Mouse (Mus musculus) gastrocnemius, adult 8-10 months (tissue): ENCODE data around the gene Minos1. TPM values are rescaled to one million over a fixed set of nuclear protein-coding genes. Genes with fewer than 3 reads are reported as not detected.
A peak's percentile ranks its signal among the peaks of the same experiment; 100 is the strongest.

Experiments
- DNase-seq, 2 experiments: peaks; one replicate each; pipeline ENCODE4 v3.0.0; 2022; ENCODE audit warnings: low spot score in 2 of 2
- total RNA-seq, 4 experiments: library from RNA; stranded (reverse); gene quantifications; 2 replicates each; pipeline ENCODE4 v1.2.4; 2022

Gene Minos1
- total RNA-seq, 4 experiments from 2014 or later, result 289 to 395 (median 341) TPM

- no peak for DNase-seq
These were observed 35.5 kb downstream of the Minos1 start for GRCm38 (mm10) chr4:139095406-139095805.

- DNase-seq, result no peak
These were observed 37.8 kb downstream of the Minos1 start for GRCm38 (mm10) chr4:139093196-139093530.

GRCm38 (mm10) chr4:139092356-139093195, 38.3 kb downstream of the Minos1 start, which contains the start of gene Nbl1:
Nbl1 (minus strand) TSS chr4:139092993.
- DNase-seq, result peak in 1 of 2 experiments; percentile 50

GRCm38 (mm10) chr4:139091478-139092355, 39.2 kb downstream of the Minos1 start:
- no peak for DNase-seq

- DNase-seq, result no peak
These were observed 39.8 kb downstream of the Minos1 start for GRCm38 (mm10) chr4:139091066-139091465.

GRCm38 (mm10) chr4:139090303-139090940, 40.5 kb downstream of the Minos1 start:
- no peak for DNase-seq

DNA sequence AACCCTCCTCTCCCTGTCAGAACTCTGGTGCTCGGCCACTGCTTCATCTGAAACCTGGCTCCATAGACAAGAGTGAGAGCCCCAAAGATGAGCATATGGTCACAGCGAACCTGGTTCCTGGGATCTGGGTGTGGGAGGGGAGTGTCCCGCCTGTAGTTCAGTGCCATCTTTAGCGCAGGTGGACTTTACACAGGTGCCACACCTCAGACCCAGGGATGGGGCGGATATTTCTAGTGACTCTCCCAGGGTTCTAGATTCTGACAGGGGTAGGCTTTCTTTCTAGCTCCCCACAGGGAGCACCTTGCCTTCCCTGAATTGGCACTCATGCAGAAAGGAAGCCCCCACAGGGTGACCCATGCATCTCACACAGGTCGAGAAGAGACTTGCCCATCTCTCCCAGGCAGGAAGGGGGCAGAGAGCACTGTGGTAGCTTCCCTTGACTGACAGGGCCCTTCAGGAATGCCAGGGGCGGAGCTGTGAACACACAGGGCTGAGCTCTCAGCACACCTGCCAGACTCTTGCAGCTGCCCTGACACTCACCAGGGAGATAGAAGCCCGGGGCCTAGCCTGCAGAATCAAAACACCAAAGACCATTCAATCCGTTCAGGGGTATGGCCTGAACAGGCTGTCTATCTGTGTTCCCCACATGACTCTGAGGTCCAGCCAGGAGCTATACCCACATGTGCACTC, 41.8 kb downstream of the Minos1 start:
- no peak for DNase-seq

DNA sequence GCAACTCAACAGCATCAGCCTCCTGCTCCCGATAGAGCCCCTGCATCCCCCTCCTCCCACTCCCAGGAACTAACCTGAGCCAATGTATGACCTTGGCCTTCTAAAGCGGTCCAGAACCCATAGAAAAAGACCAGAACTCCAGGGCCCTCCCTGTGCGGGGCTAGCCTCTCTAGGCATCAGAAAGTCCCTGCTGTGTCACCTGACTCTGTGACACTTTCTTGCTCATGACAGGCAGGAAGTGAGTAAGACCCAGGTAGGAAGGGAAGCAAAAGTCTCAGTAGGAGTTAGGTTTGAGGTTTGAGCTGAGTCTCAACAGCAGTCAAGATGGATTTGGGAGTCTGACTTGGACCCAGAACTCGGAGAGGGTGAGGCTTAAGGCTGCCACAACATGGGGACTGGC, 43.9 kb downstream of the Minos1 start:
- no peak for DNase-seq

GRCm38 (mm10) chr4:139086037-139086436, 44.9 kb downstream of the Minos1 start:
- peak; percentile 68 to 71 for DNase-seq

DNA sequence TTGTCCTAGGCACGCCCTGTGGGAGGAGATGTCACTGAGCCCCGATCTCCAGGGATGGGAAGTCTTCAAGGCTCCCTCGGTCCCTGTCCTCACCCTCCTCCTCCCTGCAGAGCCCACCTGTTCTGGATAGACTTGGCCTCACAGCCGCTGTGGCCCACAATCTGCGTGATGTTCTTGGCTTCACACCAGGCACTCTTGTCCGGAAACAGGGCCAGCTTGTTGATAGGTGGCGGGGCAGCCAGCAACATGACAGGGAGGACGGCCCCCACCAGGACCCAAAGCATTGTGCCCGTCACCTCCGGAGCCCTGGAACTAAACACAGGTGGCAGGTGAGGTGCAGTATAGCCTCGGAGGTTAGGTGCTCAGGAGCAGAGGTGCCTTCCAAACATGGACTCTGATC, 45.6 kb downstream of the Minos1 start:
- no peak for DNase-seq

DNA sequence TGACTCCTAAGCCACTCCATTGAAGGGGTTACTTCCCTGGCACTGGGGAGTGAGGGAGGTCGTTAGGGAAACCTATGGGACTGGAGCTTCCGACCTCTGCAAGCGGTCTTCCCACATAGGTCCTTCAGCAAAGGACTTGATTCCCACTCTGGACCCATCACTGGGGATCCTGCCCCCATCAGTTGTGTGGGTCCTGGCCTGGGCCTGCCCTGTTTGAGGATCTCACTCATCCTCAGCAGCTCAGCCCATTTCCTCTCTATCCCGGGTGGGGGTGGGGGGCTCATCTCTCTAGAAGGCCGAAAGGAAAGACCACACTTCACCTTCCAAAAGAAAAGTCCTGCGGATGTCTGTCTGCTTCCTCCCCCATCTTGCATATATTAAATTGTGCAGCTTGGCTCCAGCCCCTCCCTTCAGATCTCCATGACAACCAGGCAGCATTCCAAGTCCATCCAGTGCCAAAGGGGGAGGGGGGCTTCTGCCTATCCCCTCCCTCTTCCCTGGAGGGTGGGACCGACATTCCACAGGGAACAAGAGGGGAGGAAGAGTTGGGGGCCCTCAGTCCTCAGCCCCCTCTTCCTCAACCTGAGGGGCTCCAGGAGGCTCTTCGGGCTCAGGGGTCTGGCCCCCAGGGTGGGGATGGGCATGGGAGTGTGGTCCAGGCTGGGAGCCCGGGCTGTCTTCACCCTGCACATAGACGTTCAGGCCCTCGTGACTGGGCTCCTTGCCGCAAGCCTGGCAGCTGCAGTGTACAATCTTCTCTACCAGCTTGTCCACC, 47.9 kb downstream of the Minos1 start:
- DNase-seq, result no peak

DNA sequence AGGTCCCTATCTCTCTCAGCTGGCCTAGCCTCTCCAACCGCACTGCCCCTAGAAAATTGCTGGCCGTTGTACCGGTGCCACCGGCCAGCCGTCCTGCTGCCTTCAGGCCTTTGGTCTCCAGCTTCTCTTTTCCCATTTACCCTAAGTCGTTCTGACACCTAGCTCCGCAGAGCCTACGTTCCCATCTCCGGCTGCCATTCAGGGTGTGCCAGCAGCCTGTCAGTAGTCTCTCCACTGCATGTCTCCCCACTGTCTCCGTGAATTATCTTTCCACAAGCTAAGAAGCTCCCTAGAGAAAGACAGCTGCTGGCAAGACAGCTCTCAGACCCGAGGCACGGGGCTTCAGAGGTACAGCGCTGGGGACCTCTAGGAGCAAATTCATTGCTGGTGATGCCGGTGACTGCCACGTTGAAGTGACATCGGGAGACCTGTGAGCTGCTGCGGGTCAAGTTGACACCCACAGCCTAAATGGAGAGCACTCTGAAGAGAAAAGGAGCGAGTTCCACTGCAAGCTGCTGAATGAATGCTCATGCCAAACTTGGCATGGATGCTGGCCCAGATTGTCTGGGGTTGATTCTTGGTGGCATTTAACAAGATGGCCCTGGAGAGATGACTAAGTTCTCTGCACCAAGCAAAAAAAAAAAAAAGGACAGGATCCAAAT, 49.5 kb downstream of the Minos1 start:
- no peak for DNase-seq

DNA sequence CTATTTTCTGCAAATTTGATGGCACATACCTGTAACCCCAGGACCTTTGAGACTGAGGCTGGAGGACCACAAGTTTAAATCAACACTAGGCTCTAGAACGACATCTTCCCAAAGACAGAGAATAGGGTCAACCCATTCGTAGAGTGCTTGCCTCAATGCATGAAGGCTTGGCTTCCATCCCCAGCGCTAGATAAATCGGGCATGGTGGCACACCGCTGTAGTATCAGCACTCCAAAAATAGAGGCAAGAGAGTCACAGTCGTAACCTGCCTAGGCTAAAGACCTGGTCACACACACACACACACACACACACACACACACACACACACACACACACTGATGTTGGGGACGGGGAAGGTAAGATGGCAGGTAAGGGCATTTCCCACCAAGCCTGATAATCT, 50.7 kb downstream of the Minos1 start:
- DNase-seq, result no peak

DNA sequence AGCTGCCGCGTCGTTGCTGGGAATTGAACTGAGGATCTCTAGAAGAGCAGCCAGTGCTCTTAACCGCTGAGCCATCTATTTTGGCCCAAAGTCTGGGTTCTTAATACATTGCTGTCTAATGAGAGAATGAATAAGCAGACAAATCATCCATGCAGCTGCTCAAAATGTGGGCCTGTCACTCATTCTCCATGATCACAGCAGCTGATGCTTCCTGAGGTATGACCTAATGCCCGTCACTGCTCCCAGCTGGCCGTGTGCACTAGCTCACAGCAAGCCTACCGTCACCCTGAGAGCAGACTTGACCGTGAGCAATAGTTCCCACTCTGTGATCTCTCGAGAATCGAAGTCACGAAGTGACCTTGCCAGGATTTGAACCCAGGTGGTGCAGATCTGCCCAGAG, 51.5 kb downstream of the Minos1 start:
- no peak for DNase-seq

DNA sequence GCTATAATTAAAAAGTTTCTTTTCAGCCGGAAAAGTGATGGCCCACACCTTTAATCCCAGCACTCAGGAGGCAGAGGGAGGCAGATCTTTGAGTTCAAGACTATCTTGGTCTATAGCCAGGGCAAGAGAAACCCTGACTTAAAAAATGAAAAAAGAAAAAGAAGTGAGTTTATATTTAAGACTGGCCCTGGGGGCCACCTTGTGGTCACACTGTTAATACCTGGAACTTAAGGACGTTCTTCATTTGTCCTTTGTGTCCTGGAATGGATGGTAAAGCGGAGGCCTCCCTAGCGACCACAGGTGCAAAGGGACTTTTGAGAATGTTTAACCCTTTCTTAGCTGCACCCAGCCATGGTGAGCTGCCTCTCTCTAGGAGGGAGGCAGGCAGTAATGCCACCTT, 52.2 kb downstream of the Minos1 start:
- DNase-seq, result no peak

- DNase-seq, result no peak
These were observed 52.6 kb downstream of the Minos1 start for GRCm38 (mm10) chr4:139078313-139078712.

GRCm38 (mm10) chr4:139075915-139076314, 55.0 kb downstream of the Minos1 start:
- no peak for DNase-seq

DNA sequence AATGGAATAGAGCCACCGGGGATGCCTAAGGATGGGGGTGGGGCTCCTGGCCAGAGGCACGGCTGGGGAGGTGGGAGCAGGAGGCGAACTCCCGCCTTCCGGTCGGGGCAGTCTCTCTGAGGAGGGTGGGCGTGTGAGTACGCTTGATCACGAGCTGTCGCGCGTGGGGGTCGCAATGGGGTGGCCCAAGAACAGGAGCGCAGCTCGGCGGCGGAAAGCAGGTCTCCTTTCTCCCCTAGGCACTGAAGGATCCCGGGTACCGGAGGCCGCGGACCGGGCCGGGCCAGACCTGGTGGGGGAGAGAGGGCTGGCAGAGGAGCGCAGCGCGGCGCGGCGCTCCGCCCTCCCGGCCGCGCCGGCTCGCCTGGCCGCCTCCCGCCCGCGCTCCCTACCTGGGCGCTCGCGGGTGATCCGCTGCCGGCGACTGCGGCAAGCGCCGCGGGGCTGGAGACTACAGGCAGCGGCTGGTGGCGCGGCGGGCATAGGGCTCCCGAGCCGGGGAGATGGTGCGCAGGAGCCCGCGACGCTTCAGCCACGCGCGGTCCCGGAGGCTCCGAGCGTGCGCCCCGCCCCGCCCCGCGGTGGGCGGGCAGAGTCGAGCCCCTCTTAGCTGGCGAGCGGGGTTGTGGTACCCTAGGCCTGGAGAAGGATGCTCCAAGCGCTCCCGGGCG, 55.7 kb downstream of the Minos1 start, which contains the start of gene Htr6:
Gene Htr6 (minus strand): TSS at position 530 of the 671 bp plus-strand sequence.
- no peak for DNase-seq

- peak in 1 of 2 experiments; percentile 61 for DNase-seq
These were observed 56.9 kb downstream of the Minos1 start for GRCm38 (mm10) chr4:139074060-139074459.
